ENCODE assay signal across 13 mouse cellular contexts in the genomic region with DNA sequence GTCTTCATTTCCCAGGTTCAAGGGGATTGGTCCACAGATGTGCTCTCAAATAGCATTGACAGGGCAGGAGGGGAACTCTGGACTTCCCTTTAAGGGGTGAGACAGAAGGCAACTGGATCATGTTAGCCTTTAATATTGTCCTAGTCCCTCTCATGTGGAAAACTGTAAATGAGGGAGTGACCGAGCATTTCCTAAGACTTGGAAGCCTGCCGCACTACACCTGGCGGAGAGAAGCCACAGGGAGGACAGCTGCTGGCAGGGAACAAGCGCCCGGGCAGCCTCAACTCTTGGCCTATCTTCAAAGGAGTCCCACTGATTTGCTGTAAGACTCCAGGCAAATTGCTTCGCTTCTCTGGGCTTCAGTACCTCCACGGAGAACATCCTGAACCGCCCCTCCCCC. TPM values are rescaled to one million over a fixed set of nuclear protein-coding genes. Genes with fewer than 3 reads are reported as not detected.
DNase-seq lines count a peak whose midpoint lies in the region; ATAC-seq and TF ChIP-seq lines count a peak whose summit lies in the region.
"Had no signal": no experiment of that assay in that cellular context is flagged by ENCODE, and none has a peak within 500 bp of the region (broad histone marks: within the 10 kb centered on the region; RNA-seq: fewer than 3 reads in every experiment).

No protein-coding gene starts in this region.

- no peak overlapping the region for H3K9ac ChIP-seq in intestine, embryonic 14.5 days (ENCODE audit: low read length)
- no peak overlapping the region for H3K9ac ChIP-seq in intestine, embryonic 15.5 days
- no peak overlapping the region for H3K9ac ChIP-seq in kidney, postnatal 0 days (ENCODE audit: low read depth, low read length)
- H3K9ac ChIP-seq: neural tube, embryonic 12.5 days had no signal

- H3K27ac ChIP-seq in intestine, embryonic 14.5 days (ENCODE audit: low read depth) = no peak overlapping the region
- no peak overlapping the region for H3K27ac ChIP-seq in intestine, embryonic 15.5 days
- no peak overlapping the region for H3K27ac ChIP-seq in kidney, postnatal 0 days
- H3K27ac ChIP-seq: neural tube, embryonic 12.5 days had no signal

- H3K4me2 ChIP-seq in intestine, embryonic 14.5 days (ENCODE audit: low read length) = no peak overlapping the region
- no peak overlapping the region for H3K4me2 ChIP-seq in intestine, embryonic 15.5 days (replicated peaks)
- H3K4me2 ChIP-seq in kidney, postnatal 0 days (ENCODE audit: low read length) = no peak overlapping the region
- H3K4me2 ChIP-seq: heart, embryonic 11.5 days; neural tube, embryonic 12.5 days had no signal

- no peak for TF ChIP-seq CTCF in kidney, postnatal 0 days (IDR thresholded peaks at IDR 0.05; ENCODE audit: low read depth)

- no peaks in the 10 kb centered on the region for H3K27me3 ChIP-seq in intestine, embryonic 14.5 days (replicated peaks; ENCODE audit: control insufficient read depth, insufficient read depth, low read length)
- no peaks in the 10 kb centered on the region for H3K27me3 ChIP-seq in intestine, embryonic 15.5 days (replicated peaks)
- H3K27me3 ChIP-seq in kidney, postnatal 0 days (ENCODE audit: insufficient read depth, low read length) = no peaks in the 10 kb centered on the region
- H3K27me3 ChIP-seq: neural tube, embryonic 12.5 days had no signal

- DNase-seq in intestine, embryonic 14.5 days (ENCODE audit: low spot score) = peak; percentile 36
- peak; percentile 7 for DNase-seq in urinary bladder, postnatal 14 days (ENCODE audit: low spot score)
- no peak for DNase-seq in urinary bladder, postnatal 10 days (ENCODE audit: low spot score)
- DNase-seq in kidney, postnatal 0 days (ENCODE audit: low spot score) = peak; percentile 42
- DNase-seq in frontal cortex, postnatal 14 days (ENCODE audit: low spot score in 2 of 2) = no peak
- no peak for DNase-seq in spleen, adult 18-20 months
- DNase-seq in layer of hippocampus, postnatal 10 days (ENCODE audit: low spot score in 2 of 2) = no peak
- DNase-seq: midbrain, embryonic 14.5 days had no signal

- 46% methylated on average over 8 of the region's 8 CpGs for WGBS in intestine, embryonic 14.5 days
- WGBS in intestine, embryonic 15.5 days = 56% methylated on average over 8 of the region's 8 CpGs
- WGBS in kidney, postnatal 0 days = 30% methylated on average over 8 of the region's 8 CpGs

- no peaks in the 10 kb centered on the region for H3K36me3 ChIP-seq in intestine, embryonic 14.5 days (ENCODE audit: control insufficient read depth, insufficient read depth, low read length)
- no peaks in the 10 kb centered on the region for H3K36me3 ChIP-seq in intestine, embryonic 15.5 days
- H3K36me3 ChIP-seq in kidney, postnatal 0 days (ENCODE audit: insufficient read depth, low read length) = no peaks in the 10 kb centered on the region
- H3K36me3 ChIP-seq: neural tube, embryonic 12.5 days had no signal

- H3K9me3 ChIP-seq in intestine, embryonic 14.5 days (ENCODE audit: control insufficient read depth, low read length) = no peaks in the 10 kb centered on the region
- no peaks in the 10 kb centered on the region for H3K9me3 ChIP-seq in intestine, embryonic 15.5 days
- no peaks in the 10 kb centered on the region for H3K9me3 ChIP-seq in kidney, postnatal 0 days (replicated peaks; ENCODE audit: low read length)
- H3K9me3 ChIP-seq: neural tube, embryonic 12.5 days had no signal

- no peak for ATAC-seq in intestine, embryonic 14.5 days (replicated peaks; ENCODE audit: low FRiP score, low TSS enrichment, low read depth)
- ATAC-seq in intestine, embryonic 15.5 days = no peak
- ATAC-seq in kidney, postnatal 0 days (replicated peaks; ENCODE audit: low FRiP score, low read depth) = no peak
- ATAC-seq: lung, postnatal 0 days had no signal

- H3K4me3 ChIP-seq in intestine, embryonic 14.5 days (ENCODE audit: low read depth, low read length) = no peak overlapping the region
- H3K4me3 ChIP-seq in intestine, embryonic 15.5 days (replicated peaks) = no peak overlapping the region
- H3K4me3 ChIP-seq in kidney, postnatal 0 days (replicated peaks; ENCODE audit: low read depth, low read length) = no peak overlapping the region
- H3K4me3 ChIP-seq: erythroblast, embryonic 14.5 days; neural tube, embryonic 12.5 days had no signal

- no peaks in the 10 kb centered on the region for H3K4me1 ChIP-seq in intestine, embryonic 14.5 days (replicated peaks; ENCODE audit: control insufficient read depth, insufficient read depth, low read length)
- no peaks in the 10 kb centered on the region for H3K4me1 ChIP-seq in intestine, embryonic 15.5 days (replicated peaks)
- peaks cover 3% of the 10 kb centered on the region; the same call in 1 of the 2 replicates for H3K4me1 ChIP-seq in kidney, postnatal 0 days (replicated peaks; ENCODE audit: insufficient read depth, low read length)
- H3K4me1 ChIP-seq: neural tube, embryonic 12.5 days had no signal

RNA-seq across cellular contexts. Expression of a gene that starts 37.6 kb away (rescaled TPM):
- 23.5 and 28.3 TPM in 2 replicates for polyA plus RNA-seq in intestine, embryonic 14.5 days (2014; fragmentation: Nextera tagmentation; extraction: Ambion mirVana)
- polyA plus RNA-seq in intestine, embryonic 15.5 days (2015; fragmentation: Nextera tagmentation; extraction: Ambion mirVana) = 18.9 and 21.4 TPM in 2 replicates
- 10.4 and 11.2 TPM in 2 replicates for polyA plus RNA-seq in kidney, postnatal 0 days (2015; fragmentation: Nextera tagmentation; extraction: Ambion mirVana)
- 10 to 100 TPM; 63.7 to 72.4 TPM for total RNA-seq in layer of hippocampus, postnatal 10 days (2021)

Comparison
In these comparisons a context has a peak if more than half of its experiments do, and no peak if none do; other contexts are left out.
1. DNase-seq: peak in intestine, embryonic 14.5 days (single experiment), urinary bladder, postnatal 14 days (single experiment) and kidney, postnatal 0 days (single experiment); none in urinary bladder, postnatal 10 days (single experiment), frontal cortex, postnatal 14 days (0 of 2), spleen, adult 18-20 months (0 of 2) and layer of hippocampus, postnatal 10 days (0 of 2).